Mouse (Mus musculus) myocyte (in vitro differentiated cells): ENCODE measurements around the gene Wdr48.

Experiments
- CEBPB ChIP-seq: IDR thresholded peaks from 2 replicates; pipeline ENCODE4 v1.6.1; 2011; ENCODE audit warnings: mild to moderate bottlenecking, moderate library complexity; ENCODE audit not compliant: poor library complexity, insufficient read depth, severe bottlenecking
- E2F4 ChIP-seq: IDR thresholded peaks from one replicate; pipeline ENCODE4 v1.6.1; 2011; ENCODE audit warnings: mild to moderate bottlenecking, control low read depth, moderate library complexity; ENCODE audit not compliant: insufficient read depth
- MAX ChIP-seq: IDR thresholded peaks from one replicate; pipeline ENCODE4 v1.6.1; 2011; ENCODE audit warnings: low read depth, mild to moderate bottlenecking, control low read depth
- MYOD1 ChIP-seq, 3 experiments: IDR thresholded peaks; one replicate each; pipeline ENCODE4 v1.6.1; 2011; ENCODE audit warnings: control low read depth in 2 of 3, low read depth in 2 of 3, mild to moderate bottlenecking in 2 of 3, moderate library complexity in 1 of 3; ENCODE audit not compliant: insufficient read length in 2 of 3, control insufficient read depth in 1 of 3
- MYOG ChIP-seq, 3 experiments: IDR thresholded peaks; one replicate each; pipeline ENCODE4 v1.6.1; 2011; ENCODE audit warnings: control low read depth in 2 of 3, low read depth in 2 of 3, mild to moderate bottlenecking in 2 of 3; ENCODE audit not compliant: insufficient read length in 2 of 3, control insufficient read depth in 1 of 3, insufficient read depth in 1 of 3
- POLR2A ChIP-seq: IDR thresholded peaks from one replicate; pipeline ENCODE4 v1.6.1; 2011; ENCODE audit warnings: low read depth, mild to moderate bottlenecking, control low read depth, moderate library complexity; ENCODE audit not compliant: insufficient read length
- POLR2AphosphoS2 ChIP-seq: IDR thresholded peaks from one replicate; pipeline ENCODE4 v1.6.1; 2011; ENCODE audit warnings: low read depth, control low read depth; ENCODE audit not compliant: insufficient read length
- REST ChIP-seq: IDR thresholded peaks from one replicate; pipeline ENCODE4 v1.6.1; 2011; ENCODE audit warnings: mild to moderate bottlenecking, control low read depth, moderate library complexity; ENCODE audit not compliant: insufficient read depth, insufficient read length
- SRF ChIP-seq: IDR thresholded peaks from one replicate; pipeline ENCODE4 v1.6.1; 2011; ENCODE audit warnings: low read depth; ENCODE audit not compliant: control insufficient read depth, insufficient read length
- TCF12 ChIP-seq: IDR thresholded peaks from one replicate; pipeline ENCODE4 v1.6.1; 2011; ENCODE audit warnings: mild to moderate bottlenecking, control low read depth; ENCODE audit not compliant: poor library complexity, insufficient read depth, severe bottlenecking
- TCF3 ChIP-seq: IDR thresholded peaks from one replicate; pipeline ENCODE4 v1.6.1; 2011; ENCODE audit warnings: low read depth, control low read depth; ENCODE audit not compliant: insufficient read length
- USF1 ChIP-seq: IDR thresholded peaks from one replicate; pipeline ENCODE4 v1.6.1; 2011; ENCODE audit warnings: low read depth, mild to moderate bottlenecking, control low read depth, moderate library complexity

- no peak for TF ChIP-seq POLR2A
- no peak for TF ChIP-seq SRF
- no peak for TF ChIP-seq POLR2AphosphoS2
- TF ChIP-seq CEBPB, result no peak
- no peak for TF ChIP-seq TCF12
- no peak for TF ChIP-seq MAX
- TF ChIP-seq MYOG (IDR thresholded peaks at IDR 0.05; ENCODE audit: control insufficient read depth in 1 of 3, insufficient read depth in 1 of 3, insufficient read length in 2 of 3, low read depth in 2 of 3), result no peak
- TF ChIP-seq E2F4, result no peak
- TF ChIP-seq USF1, result no peak
- no peak for TF ChIP-seq TCF3
- TF ChIP-seq REST, result no peak
- TF ChIP-seq MYOD1 (IDR thresholded peaks at IDR 0.05; ENCODE audit: control insufficient read depth in 1 of 3, insufficient read length in 2 of 3, low read depth in 2 of 3), result no peak
Measured at GRCm38 (mm10) chr9:119972582-119972981, 77.9 kb downstream of the Wdr48 start.
